Mouse (Mus musculus) retina, postnatal 1 day (tissue): ENCODE data around the gene Gpr1.

Experiments used
- DNase-seq: peaks from one replicate; pipeline ENCODE4 v3.0.0-alpha.2; 2012

Gpr1 gene

GRCm38 (mm10) chr1:63214271-63214558, at the start of gene Gpr1:
Gpr1 (minus strand) TSS chr1:63214543.
- no peak for DNase-seq

- peak; percentile 34 for DNase-seq
These were observed 49.3 kb upstream of the Gpr1 start for GRCm38 (mm10) chr1:63263671-63264070.

- DNase-seq: peak; percentile 37
These were observed 46.8 kb upstream of the Gpr1 start for GRCm38 (mm10) chr1:63261041-63261590.

- peak; percentile 27 for DNase-seq
These were observed 46.3 kb upstream of the Gpr1 start for GRCm38 (mm10) chr1:63260742-63261033.

GRCm38 (mm10) chr1:63259916-63260741, 45.8 kb upstream of the Gpr1 start:
- peak; percentile 56 for DNase-seq

- DNase-seq: peak; percentile 36
These were observed 45.0 kb upstream of the Gpr1 start for GRCm38 (mm10) chr1:63259271-63259830.

DNA sequence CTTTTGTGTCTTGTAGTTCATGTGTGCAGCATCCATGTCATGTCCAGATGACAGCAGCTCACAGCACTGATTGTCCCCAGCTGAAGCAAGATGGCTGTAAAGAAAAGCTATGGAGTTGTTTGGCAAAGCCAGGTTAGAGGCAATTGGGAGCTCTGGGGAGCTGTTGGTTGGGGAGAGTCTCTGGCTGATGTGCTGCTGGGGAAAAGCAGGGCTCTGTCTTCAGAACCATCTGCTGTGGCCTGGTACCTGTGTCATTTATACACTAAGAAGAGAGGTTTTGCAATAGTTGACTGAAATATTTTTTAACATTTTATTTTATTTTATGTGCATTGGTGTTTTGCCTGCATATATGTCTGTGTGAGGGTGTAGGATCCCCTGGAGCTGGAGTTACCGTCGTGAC, 44.2 kb upstream of the Gpr1 start:
- peak; percentile 5 for DNase-seq

DNA sequence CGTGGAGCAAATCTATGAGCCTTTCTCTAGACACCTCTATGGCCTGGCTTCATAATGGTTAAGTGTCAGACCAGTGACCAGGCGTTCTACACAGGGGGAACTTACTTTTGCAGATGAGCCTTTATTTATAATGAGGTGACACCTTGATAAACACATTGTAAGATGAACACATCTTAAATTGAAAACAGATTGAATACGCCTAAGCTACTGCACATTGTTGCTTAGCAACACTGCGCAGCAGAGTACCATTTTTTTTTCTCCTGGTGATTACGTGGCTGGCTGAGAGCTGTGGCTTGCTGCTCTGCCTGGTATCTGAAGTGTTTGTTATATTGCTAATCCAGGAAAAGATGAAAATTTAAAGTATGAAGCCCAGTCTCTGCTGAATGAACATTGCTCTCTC, 41.7 kb upstream of the Gpr1 start:
- DNase-seq: peak; percentile 36

DNA sequence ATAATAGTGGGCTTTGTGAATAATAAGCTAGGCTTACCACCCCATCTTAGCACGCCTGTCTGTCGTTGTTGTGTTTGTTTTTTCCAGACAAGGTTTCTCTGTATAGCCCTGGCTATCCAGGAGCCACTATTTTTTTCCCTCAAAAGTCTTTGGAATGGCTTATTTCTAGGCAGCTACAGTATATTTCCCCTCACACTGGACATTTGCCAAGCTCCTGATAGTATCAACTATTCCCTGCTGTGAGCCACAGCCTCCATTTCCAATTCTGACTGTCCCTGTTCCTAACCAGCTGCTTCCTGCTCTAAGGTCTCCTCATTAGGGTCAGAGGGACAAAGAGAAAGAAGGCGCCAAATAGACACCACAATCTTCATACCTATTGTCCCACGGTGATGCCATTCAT, 40.8 kb upstream of the Gpr1 start:
- DNase-seq: peak; percentile 59

- no peak for DNase-seq
These were observed 38.9 kb upstream of the Gpr1 start for GRCm38 (mm10) chr1:63253291-63253690.

GRCm38 (mm10) chr1:63252351-63253209, 38.2 kb upstream of the Gpr1 start:
- DNase-seq: peak; percentile 52

DNA sequence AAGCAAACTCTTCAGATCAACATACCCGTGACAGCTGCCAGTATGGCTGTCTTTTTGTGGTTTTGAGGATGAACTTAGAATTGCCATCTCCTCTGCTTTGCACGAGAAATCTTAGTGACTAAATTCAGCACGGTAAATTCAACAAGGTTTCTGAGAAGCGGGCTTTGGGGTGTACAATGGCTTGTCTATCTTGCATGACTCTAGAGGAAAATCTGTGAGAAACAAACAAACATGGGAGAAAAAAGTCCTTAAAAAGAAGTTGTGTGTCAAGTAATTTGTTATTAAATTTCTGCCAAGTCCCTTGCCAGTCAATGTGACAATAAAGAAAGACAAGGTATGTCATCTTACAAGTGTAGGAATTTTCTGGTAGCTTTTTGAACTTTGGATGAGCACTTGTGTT, 34.9 kb upstream of the Gpr1 start:
- peak; percentile 33 for DNase-seq

DNA sequence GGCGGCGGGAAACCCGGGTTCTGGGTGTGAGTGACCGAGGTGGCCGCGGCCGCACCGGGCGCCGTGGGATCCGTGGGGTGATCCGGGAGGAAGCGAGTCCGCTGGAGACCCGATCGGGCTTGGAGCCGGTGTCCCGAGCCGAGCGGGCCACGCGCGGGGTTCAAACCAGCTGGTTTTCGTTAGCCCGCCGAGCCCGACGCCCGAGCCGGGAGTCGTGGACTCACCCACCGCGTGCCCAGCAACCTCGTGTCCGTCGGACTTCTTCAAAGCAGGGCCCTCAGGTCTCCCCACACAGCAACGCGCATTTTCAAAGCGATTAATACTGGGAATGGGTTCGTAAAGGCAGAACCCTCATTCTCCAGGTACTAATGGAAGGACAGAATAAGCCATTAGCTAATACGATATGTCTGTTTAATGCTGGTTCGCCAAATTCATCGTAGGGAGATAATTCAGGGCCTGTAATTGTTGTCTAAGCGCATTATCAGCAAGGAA, 34.1 kb upstream of the Gpr1 start:
- DNase-seq: peak; percentile 55

DNA sequence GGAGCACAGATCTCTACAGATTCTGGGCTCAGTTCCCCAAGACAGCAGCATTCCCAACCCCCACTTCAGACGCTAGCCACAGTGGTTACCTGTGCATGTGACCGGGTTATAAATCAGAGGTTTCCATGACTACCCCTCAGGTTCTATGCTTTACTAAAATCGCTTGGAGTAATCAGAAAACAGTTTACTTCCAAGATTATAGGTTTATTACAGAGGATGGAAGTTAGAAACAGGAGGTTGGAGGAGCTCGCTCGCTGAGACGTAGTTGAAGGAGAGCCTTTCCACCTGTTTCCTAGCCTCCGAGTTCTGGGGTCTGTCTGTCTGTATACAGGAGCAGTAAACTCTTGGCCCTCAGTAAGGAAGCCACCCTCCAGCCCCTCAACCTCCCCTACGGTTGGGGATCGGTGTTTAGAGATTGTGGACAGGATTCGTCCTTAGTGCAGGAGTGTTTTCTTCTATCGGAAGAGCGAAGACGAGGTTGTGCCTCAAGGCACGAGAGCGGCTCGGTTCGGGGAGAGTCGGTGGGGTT, 33.6 kb upstream of the Gpr1 start:
- DNase-seq: peak; percentile 19

- peak; percentile 79 for DNase-seq
These were observed 32.6 kb upstream of the Gpr1 start for GRCm38 (mm10) chr1:63246862-63247521.

DNA sequence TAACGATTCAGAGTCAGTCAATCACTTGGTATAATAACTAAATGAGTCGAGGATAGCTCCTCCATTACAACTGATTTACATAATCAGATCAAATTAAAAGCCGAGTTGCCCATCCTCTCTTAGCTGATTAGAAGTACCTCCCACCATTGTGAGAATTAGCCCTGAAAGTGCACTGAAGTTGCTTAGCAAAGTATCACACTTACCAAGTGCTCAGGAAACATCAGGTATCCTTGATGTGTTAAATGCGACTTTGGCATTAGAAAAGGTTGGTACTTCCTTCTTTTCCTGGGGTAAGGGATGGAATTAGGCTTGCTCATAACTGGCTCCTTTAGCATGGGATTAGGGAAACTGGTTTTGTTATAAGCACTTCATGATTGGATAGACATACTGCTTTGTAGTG, 29.5 kb upstream of the Gpr1 start:
- peak; percentile 5 for DNase-seq

DNA sequence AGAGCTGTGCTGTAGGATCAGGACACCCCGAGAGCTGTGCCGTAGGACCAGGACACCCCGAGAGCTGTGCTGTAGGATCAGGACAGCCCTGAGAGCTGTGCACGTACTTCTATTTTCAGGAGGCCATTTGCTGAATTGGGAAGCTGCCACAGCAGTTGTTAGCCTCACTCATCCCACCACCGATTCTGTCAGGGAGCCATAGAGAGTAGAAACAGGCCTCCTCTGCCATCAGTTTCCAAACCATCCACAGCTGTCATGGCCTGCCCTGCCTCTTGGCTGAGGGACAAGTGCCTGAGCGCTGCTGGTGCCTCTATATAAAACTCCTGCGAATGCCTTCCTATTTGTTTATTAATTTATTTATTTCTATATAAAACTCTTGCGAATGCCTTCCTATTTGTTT, 25.4 kb upstream of the Gpr1 start:
- no peak for DNase-seq

DNA sequence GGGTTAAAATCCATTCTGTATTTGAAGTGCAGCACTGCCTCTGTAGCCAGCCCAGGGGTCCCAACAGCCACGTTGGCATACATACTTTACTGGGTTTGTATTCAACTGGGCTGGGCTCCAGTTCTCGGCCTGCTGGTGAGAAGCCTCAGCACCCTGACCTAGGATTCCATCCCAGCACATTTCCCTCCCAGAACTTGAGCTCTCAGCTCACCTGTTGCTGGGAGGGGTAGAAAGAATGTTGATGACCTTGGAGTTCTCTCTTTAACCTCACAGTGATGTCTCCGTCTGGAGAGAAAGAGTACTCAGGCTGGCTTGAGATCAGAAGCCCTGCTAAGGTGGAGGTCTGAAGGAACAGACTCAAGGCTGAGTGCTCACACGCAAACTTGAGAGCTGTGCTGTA, 25.0 kb upstream of the Gpr1 start:
- DNase-seq: no peak

GRCm38 (mm10) chr1:63237371-63237770, 23.0 kb upstream of the Gpr1 start:
- DNase-seq: peak; percentile 24

DNA sequence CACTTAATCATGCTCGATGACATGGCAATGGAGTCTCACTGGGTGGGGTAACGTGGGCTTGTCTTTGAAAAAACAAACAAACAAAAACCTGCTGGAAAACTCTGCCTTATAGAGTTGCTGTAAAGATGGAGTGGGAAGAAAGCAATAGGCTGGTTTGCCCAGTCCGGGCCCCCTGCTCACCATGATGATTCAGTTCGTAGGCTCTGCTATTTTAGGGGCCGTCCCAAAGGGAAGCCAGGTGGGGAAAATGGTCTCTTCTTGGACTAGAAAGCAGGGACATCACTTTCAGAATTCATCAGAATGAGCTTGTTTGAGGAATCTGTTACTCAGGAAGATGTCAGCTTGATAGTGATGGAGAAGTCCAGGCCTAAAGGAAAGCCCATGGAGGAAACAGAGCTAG, 12.9 kb upstream of the Gpr1 start:
- no peak for DNase-seq

- DNase-seq: peak; percentile 48
These were observed 11.5 kb upstream of the Gpr1 start for GRCm38 (mm10) chr1:63225890-63226289.

- DNase-seq: no peak
These were observed 10.7 kb upstream of the Gpr1 start for GRCm38 (mm10) chr1:63225009-63225408.

DNA sequence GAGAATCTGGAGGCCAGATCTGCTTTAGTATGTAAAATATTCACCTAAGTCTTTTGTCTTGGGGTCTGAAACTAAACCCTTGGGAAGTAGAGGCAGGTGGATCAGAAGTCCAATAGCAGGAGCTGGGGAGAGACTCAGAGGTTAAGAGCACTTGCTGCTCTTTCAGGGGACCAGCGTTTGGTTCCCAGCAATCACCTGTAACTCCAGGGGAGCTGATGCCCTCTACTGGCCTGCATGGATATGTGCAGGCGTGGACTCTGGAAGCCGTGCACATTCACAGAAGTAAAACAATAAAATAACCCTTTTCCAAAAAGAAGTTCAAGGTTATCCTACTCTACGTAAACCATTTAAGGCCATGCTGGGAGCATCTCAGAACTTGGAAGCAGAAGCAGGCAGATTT, 4.9 kb upstream of the Gpr1 start:
- DNase-seq: no peak
